Mouse (Mus musculus): ENCODE results near the gene Cpa2. TPM values are rescaled to one million over a fixed set of nuclear protein-coding genes. Genes with fewer than 3 reads are reported as not detected.
A peak's percentile ranks its signal among the peaks of the same experiment; 100 is the strongest.

Gene Cpa2
- polyA plus RNA-seq, 1 experiment from 2014 or later = 20.0 TPM

GRCm38 (mm10) chr6:30551644-30552580, 10.5 kb downstream of the Cpa2 start:
- H3K4me1 ChIP-seq (replicated peaks) = peaks cover 72% of the 10 kb centered on the region
- H3K27me3 ChIP-seq (ENCODE audit: insufficient read depth, poor library complexity, severe bottlenecking) = no peaks in the 10 kb centered on the region
- peak; percentile 78 for DNase-seq (ENCODE audit: low spot score)
- peak overlapping the region; percentile 40 for H3K4me3 ChIP-seq
- no peaks in the 10 kb centered on the region for H3K36me3 ChIP-seq
- WGBS = 18% methylated on average over 23 of the region's 23 CpGs
- peak overlapping the region; percentile 91 for H3K27ac ChIP-seq
- no peaks in the 10 kb centered on the region for H3K9me3 ChIP-seq

- Histone ChIP-seq H3K9me3 (no peaks in the 10 kb centered on the region), H3K4me1 (replicated peaks) (peaks cover 66% of the 10 kb centered on the region), H3K27ac (peak overlapping the region; percentile 91), H3K4me3 (no peak overlapping the region), H3K36me3 (no peaks in the 10 kb centered on the region), H3K27me3 (ENCODE audit: insufficient read depth, poor library complexity, severe bottlenecking) (no peaks in the 10 kb centered on the region)
- DNase-seq (ENCODE audit: low spot score) = no peak
- WGBS = 58% methylated on average over 6 of the region's 6 CpGs
Observed at GRCm38 (mm10) chr6:30552628-30553027, 11.2 kb downstream of the Cpa2 start.

GRCm38 (mm10) chr6:30553381-30554010, 12.1 kb downstream of the Cpa2 start:
- Histone ChIP-seq H3K27me3 (ENCODE audit: insufficient read depth, poor library complexity, severe bottlenecking) (no peaks in the 10 kb centered on the region), H3K4me3 (no peak overlapping the region), H3K4me1 (replicated peaks) (peaks cover 57% of the 10 kb centered on the region), H3K27ac (peak overlapping the region; percentile 69), H3K36me3 (no peaks in the 10 kb centered on the region), H3K9me3 (no peaks in the 10 kb centered on the region)
- 74% methylated on average over 7 of the region's 7 CpGs for WGBS
- no peak for DNase-seq (ENCODE audit: low spot score)

GRCm38 (mm10) chr6:30554092-30554491, 12.7 kb downstream of the Cpa2 start:
- Histone ChIP-seq H3K27ac (peak overlapping the region; percentile 69; the same call in 1 of the 2 replicates), H3K36me3 (no peaks in the 10 kb centered on the region), H3K4me1 (replicated peaks) (peaks cover 51% of the 10 kb centered on the region), H3K9me3 (no peaks in the 10 kb centered on the region), H3K27me3 (ENCODE audit: insufficient read depth, poor library complexity, severe bottlenecking) (no peaks in the 10 kb centered on the region), H3K4me3 (no peak overlapping the region)
- no peak for DNase-seq (ENCODE audit: low spot score)
- WGBS = 94% methylated on average over 5 of the region's 5 CpGs

- H3K36me3 ChIP-seq = no peaks in the 10 kb centered on the region
- no peak overlapping the region for H3K4me3 ChIP-seq
- H3K9me3 ChIP-seq = no peaks in the 10 kb centered on the region
- H3K27ac ChIP-seq = no peak overlapping the region
- WGBS = 90% methylated on average over 5 of the region's 5 CpGs
- H3K4me1 ChIP-seq (replicated peaks) = peaks cover 45% of the 10 kb centered on the region
- no peaks in the 10 kb centered on the region for H3K27me3 ChIP-seq (ENCODE audit: insufficient read depth, poor library complexity, severe bottlenecking)
- DNase-seq (ENCODE audit: low spot score) = no peak
Observed at GRCm38 (mm10) chr6:30554621-30555170, 13.3 kb downstream of the Cpa2 start.

GRCm38 (mm10) chr6:30556080-30556479, 14.7 kb downstream of the Cpa2 start:
- DNase-seq (ENCODE audit: low spot score) = no peak
- Histone ChIP-seq H3K9me3 (no peaks in the 10 kb centered on the region), H3K27ac (peak overlapping the region; percentile 72), H3K36me3 (no peaks in the 10 kb centered on the region), H3K4me1 (replicated peaks) (peaks cover 31% of the 10 kb centered on the region), H3K27me3 (ENCODE audit: insufficient read depth, poor library complexity, severe bottlenecking) (no peaks in the 10 kb centered on the region), H3K4me3 (no peak overlapping the region)
- 9% methylated on average over 9 of the region's 9 CpGs for WGBS

GRCm38 (mm10) chr6:30559726-30560125, 18.3 kb downstream of the Cpa2 start:
- H3K27ac ChIP-seq = no peak overlapping the region
- WGBS = 50% methylated on average over 1 of the region's 1 CpGs
- no peaks in the 10 kb centered on the region for H3K9me3 ChIP-seq
- no peak overlapping the region for H3K4me3 ChIP-seq
- no peaks in the 10 kb centered on the region for H3K27me3 ChIP-seq (ENCODE audit: insufficient read depth, poor library complexity, severe bottlenecking)
- DNase-seq (ENCODE audit: low spot score) = no peak
- H3K4me1 ChIP-seq (replicated peaks) = peaks cover 9% of the 10 kb centered on the region
- H3K36me3 ChIP-seq = no peaks in the 10 kb centered on the region

- Histone ChIP-seq H3K4me1 (replicated peaks) (no peaks in the 10 kb centered on the region), H3K36me3 (no peaks in the 10 kb centered on the region), H3K27ac (no peak overlapping the region), H3K9me3 (no peaks in the 10 kb centered on the region), H3K4me3 (no peak overlapping the region), H3K27me3 (ENCODE audit: insufficient read depth, poor library complexity, severe bottlenecking) (no peaks in the 10 kb centered on the region)
- no peak for DNase-seq (ENCODE audit: low spot score)
- 85% methylated on average over 4 of the region's 4 CpGs for WGBS
Observed at GRCm38 (mm10) chr6:30562132-30562531, 20.8 kb downstream of the Cpa2 start.

GRCm38 (mm10) chr6:30563575-30563974, 22.2 kb downstream of the Cpa2 start:
- Histone ChIP-seq H3K4me3 (no peak overlapping the region), H3K36me3 (no peaks in the 10 kb centered on the region), H3K4me1 (replicated peaks) (no peaks in the 10 kb centered on the region), H3K27ac (no peak overlapping the region), H3K27me3 (ENCODE audit: insufficient read depth, poor library complexity, severe bottlenecking) (no peaks in the 10 kb centered on the region), H3K9me3 (no peaks in the 10 kb centered on the region)
- DNase-seq (ENCODE audit: low spot score) = no peak
- 90% methylated on average over 6 of the region's 6 CpGs for WGBS

GRCm38 (mm10) chr6:30564051-30564450, 22.7 kb downstream of the Cpa2 start:
- H3K4me1 ChIP-seq (replicated peaks) = no peaks in the 10 kb centered on the region
- no peaks in the 10 kb centered on the region for H3K9me3 ChIP-seq
- WGBS = 96% methylated on average over 6 of the region's 6 CpGs
- H3K36me3 ChIP-seq = no peaks in the 10 kb centered on the region
- DNase-seq (ENCODE audit: low spot score) = no peak
- no peaks in the 10 kb centered on the region for H3K27me3 ChIP-seq (ENCODE audit: insufficient read depth, poor library complexity, severe bottlenecking)
- no peak overlapping the region for H3K4me3 ChIP-seq
- H3K27ac ChIP-seq = no peak overlapping the region

GRCm38 (mm10) chr6:30568069-30568468, 26.7 kb downstream of the Cpa2 start, which contains the start of gene Cpa4:
Gene Cpa4, plus strand, starts transcription at chr6:30568369.
- Histone ChIP-seq H3K4me3 (no peak within 1 kb of the TSS), H3K27ac (0 out of 2 replicates have a peak within 1 kb of the TSS, but pooled peaks have one; percentile 25), H3K4me1 (replicated peaks) (peaks cover 10% of the 10 kb centered on the region), H3K36me3 (no peaks in the 10 kb centered on the region), H3K9me3 (no peaks in the 10 kb centered on the region), H3K27me3 (ENCODE audit: insufficient read depth, poor library complexity, severe bottlenecking) (no peaks in the 10 kb centered on the region)
- no peak for DNase-seq (ENCODE audit: low spot score)
- WGBS = 82% methylated on average over 5 of the region's 5 CpGs

- H3K4me3 ChIP-seq = no peak overlapping the region
- H3K9me3 ChIP-seq = no peaks in the 10 kb centered on the region
- H3K36me3 ChIP-seq = no peaks in the 10 kb centered on the region
- DNase-seq (ENCODE audit: low spot score) = no peak
- H3K27me3 ChIP-seq (ENCODE audit: insufficient read depth, poor library complexity, severe bottlenecking) = no peaks in the 10 kb centered on the region
- H3K4me1 ChIP-seq (replicated peaks) = peaks cover 21% of the 10 kb centered on the region
- 95% methylated on average over 10 of the region's 10 CpGs for WGBS
- no peak overlapping the region for H3K27ac ChIP-seq
Observed at GRCm38 (mm10) chr6:30569331-30569730, 27.9 kb downstream of the Cpa2 start.

GRCm38 (mm10) chr6:30570012-30570411, 28.6 kb downstream of the Cpa2 start:
- 94% methylated on average over 5 of the region's 5 CpGs for WGBS
- Histone ChIP-seq H3K4me3 (no peak overlapping the region), H3K9me3 (no peaks in the 10 kb centered on the region), H3K4me1 (replicated peaks) (peaks cover 24% of the 10 kb centered on the region), H3K27me3 (ENCODE audit: insufficient read depth, poor library complexity, severe bottlenecking) (no peaks in the 10 kb centered on the region), H3K27ac (peak overlapping the region; percentile 35; the same call in 1 of the 2 replicates), H3K36me3 (no peaks in the 10 kb centered on the region)
- DNase-seq (ENCODE audit: low spot score) = no peak

Measured in hindbrain, embryonic 10.5 days (tissue).